Mouse (Mus musculus): Measurements from ENCODE around the gene Olfr420.

Gene Olfr420

GRCm38 (mm10) chr1:174155333-174155732 lies at the start of gene Olfr420:
TSS of gene Olfr420 (plus strand) at chr1:174155633.
- no peak for DNase-seq

- DNase-seq, result no peak
Observed at GRCm38 (mm10) chr1:174121062-174121461, 34.4 kb upstream of the Olfr420 start, which contains the start of gene Olfr231. TSS of gene Olfr231 (minus strand) at chr1:174121162.

- DNase-seq, result no peak
Observed at GRCm38 (mm10) chr1:174131217-174131616, 24.2 kb upstream of the Olfr420 start, which contains the start of gene Olfr424. TSS of gene Olfr424 (plus strand) at chr1:174131517.

GRCm38 (mm10) chr1:174131999-174132398 lies 23.4 kb upstream of the Olfr420 start:
- DNase-seq, result no peak

- DNase-seq, result no peak
Observed at GRCm38 (mm10) chr1:174141384-174141783, 14.0 kb upstream of the Olfr420 start.

GRCm38 (mm10) chr1:174146696-174147095 lies 8.7 kb upstream of the Olfr420 start:
- no peak for DNase-seq

GRCm38 (mm10) chr1:174149289-174149688 lies 6.1 kb upstream of the Olfr420 start:
- DNase-seq, result no peak

GRCm38 (mm10) chr1:174157622-174158021 lies 2.2 kb downstream of the Olfr420 start:
- no peak for DNase-seq

- DNase-seq, result no peak
Observed at GRCm38 (mm10) chr1:174158512-174158911, 3.1 kb downstream of the Olfr420 start.

- DNase-seq, result no peak
Observed at GRCm38 (mm10) chr1:174159095-174159494, 3.7 kb downstream of the Olfr420 start.

- no peak for DNase-seq
Observed at GRCm38 (mm10) chr1:174169024-174169423, 13.6 kb downstream of the Olfr420 start.

- DNase-seq, result no peak
Observed at GRCm38 (mm10) chr1:174170706-174171501, 15.5 kb downstream of the Olfr420 start.

- no peak for DNase-seq
Observed at GRCm38 (mm10) chr1:174171537-174171936, 16.1 kb downstream of the Olfr420 start.

GRCm38 (mm10) chr1:174172605-174173004 lies 17.2 kb downstream of the Olfr420 start, which contains the start of gene Spta1:
TSS of gene Spta1 (plus strand) at chr1:174172776.
- no peak for DNase-seq

GRCm38 (mm10) chr1:174204699-174205098 lies 49.3 kb downstream of the Olfr420 start:
- DNase-seq, result no peak

Measured in cerebellum, adult 9-11 months (tissue).